Mouse (Mus musculus): ENCODE results near the gene Nxnl2. TPM values are rescaled to one million over a fixed set of nuclear protein-coding genes. Genes with fewer than 3 reads are reported as not detected.

Nxnl2 gene
- 0.50 and 0.67 TPM in 2 replicates for polyA plus RNA-seq (2015; fragmentation: Nextera tagmentation; extraction: Ambion mirVana)

DNA sequence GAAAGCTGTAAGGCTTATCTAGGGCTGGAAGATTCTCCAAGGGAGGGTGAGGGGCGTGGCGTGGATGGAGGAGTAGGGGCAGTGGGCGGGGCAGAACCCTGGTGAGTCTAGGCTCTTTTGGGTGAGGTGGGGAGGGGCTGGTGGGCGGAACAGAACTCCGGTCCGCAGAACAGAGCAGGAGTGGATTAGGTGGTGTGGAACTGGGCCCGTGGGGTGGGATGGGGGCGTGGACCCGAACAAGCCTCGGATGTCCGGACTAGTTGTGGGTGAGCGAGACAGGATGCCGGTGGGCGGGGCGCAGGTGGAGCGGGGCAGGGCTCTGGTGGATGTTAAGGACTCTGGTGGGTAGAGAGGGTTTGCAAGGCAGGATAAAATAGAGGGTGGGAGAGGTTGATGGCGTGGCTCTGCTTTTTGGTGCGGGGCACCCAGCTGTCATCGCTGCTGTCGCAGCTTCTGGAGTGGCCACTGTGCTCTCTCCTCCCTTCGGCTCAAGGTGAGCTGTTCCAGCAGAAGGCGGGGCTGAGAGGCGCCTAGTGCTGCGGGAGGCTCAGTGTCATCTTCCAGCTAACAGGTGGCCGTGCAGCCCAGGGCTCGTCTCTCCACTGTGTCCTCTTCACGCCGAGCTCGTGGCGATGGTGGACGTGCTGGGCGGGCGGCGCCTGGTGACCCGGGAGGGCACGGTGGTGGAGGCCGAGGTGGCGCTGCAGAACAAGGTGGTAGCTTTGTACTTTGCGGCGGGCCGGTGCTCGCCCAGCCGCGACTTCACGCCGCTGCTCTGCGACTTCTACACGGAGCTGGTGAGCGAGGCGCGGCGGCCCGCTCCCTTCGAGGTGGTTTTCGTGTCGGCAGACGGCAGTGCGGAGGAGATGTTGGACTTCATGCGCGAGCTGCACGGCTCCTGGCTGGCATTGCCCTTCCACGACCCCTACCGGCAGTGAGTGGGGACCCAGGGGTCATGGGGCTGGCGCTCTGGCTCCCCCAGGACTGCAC, at the start of gene Nxnl2:
Gene Nxnl2 (plus strand): TSS at position 332 of the 990 bp plus-strand sequence.
- peaks cover 43% of the 10 kb centered on the region for H3K27me3 ChIP-seq
- peak within 1 kb of the TSS; percentile 47 for H3K4me3 ChIP-seq (replicated peaks)
- peak within 1 kb of the TSS; percentile 50 for H3K9ac ChIP-seq (replicated peaks)
- H3K36me3 ChIP-seq = no peaks in the 10 kb centered on the region
- H3K4me2 ChIP-seq (replicated peaks) = peak within 1 kb of the TSS; percentile 95
- peak; percentile 81 for ATAC-seq
- no peaks in the 10 kb centered on the region for H3K9me3 ChIP-seq
- peaks cover 15% of the 10 kb centered on the region for H3K4me1 ChIP-seq (replicated peaks)
- H3K27ac ChIP-seq = no peak within 1 kb of the TSS
- under 1% methylated on average over 64 of the region's 64 CpGs for WGBS

- Histone ChIP-seq H3K36me3 (0 out of 2 replicates have a peak, but pooled peaks cover 5% of the 10 kb centered on the region), H3K27ac (no peak overlapping the region), H3K4me2 (replicated peaks) (no peak overlapping the region), H3K4me1 (replicated peaks) (peaks cover 64% of the 10 kb centered on the region), H3K27me3 (no peaks in the 10 kb centered on the region), H3K4me3 (replicated peaks) (no peak overlapping the region), H3K9me3 (no peaks in the 10 kb centered on the region), H3K9ac (replicated peaks) (no peak overlapping the region)
- 38% methylated on average over 1 of the region's 1 CpGs for WGBS
- ATAC-seq = no peak
Observed at GRCm38 (mm10) chr13:51121966-51122365, 48.9 kb upstream of the Nxnl2 start.

GRCm38 (mm10) chr13:51122771-51123170, 48.1 kb upstream of the Nxnl2 start:
- Histone ChIP-seq H3K27ac (no peak overlapping the region), H3K4me2 (replicated peaks) (no peak overlapping the region), H3K4me3 (replicated peaks) (no peak overlapping the region), H3K9me3 (no peaks in the 10 kb centered on the region), H3K9ac (replicated peaks) (no peak overlapping the region), H3K4me1 (replicated peaks) (peaks cover 56% of the 10 kb centered on the region), H3K36me3 (0 out of 2 replicates have a peak, but pooled peaks cover 6% of the 10 kb centered on the region), H3K27me3 (no peaks in the 10 kb centered on the region)
- no peak for ATAC-seq
- WGBS = 77% methylated on average over 8 of the region's 8 CpGs

GRCm38 (mm10) chr13:51125357-51125756, 45.5 kb upstream of the Nxnl2 start:
- WGBS = 87% methylated on average over 8 of the region's 8 CpGs
- ATAC-seq = no peak
- peaks cover 16% of the 10 kb centered on the region; the same call in 1 of the 2 replicates for H3K36me3 ChIP-seq

DNA sequence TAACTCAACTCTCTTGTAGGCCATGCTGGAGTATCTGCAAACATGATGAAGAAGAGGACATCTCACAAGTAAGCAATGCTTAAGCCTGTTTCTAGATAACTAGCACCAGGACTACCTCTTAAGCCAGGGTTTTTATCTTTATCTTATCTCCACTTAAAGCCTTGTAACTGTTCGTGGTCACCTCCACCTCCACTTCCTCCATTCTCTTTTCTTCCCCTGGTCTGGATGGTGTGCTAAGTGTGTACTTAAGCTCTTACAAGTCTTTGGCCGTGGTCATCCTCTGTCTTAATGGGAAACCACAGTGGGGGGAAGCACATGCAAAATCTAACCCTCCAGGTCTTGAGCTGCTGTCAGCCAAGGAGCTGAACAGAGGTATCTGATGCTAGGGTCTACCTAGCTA, 42.9 kb upstream of the Nxnl2 start:
- ATAC-seq = no peak
- Histone ChIP-seq H3K4me1 (replicated peaks) (peaks cover 7% of the 10 kb centered on the region), H3K36me3 (peaks cover 30% of the 10 kb centered on the region), H3K9ac (replicated peaks) (no peak overlapping the region), H3K9me3 (no peaks in the 10 kb centered on the region), H3K4me3 (replicated peaks) (no peak overlapping the region), H3K4me2 (replicated peaks) (no peak overlapping the region), H3K27me3 (no peaks in the 10 kb centered on the region), H3K27ac (no peak overlapping the region)
- 89% methylated on average over 2 of the region's 2 CpGs for WGBS

More at GRCm38 (mm10) chr13:51125357-51125756, 45.5 kb upstream of the Nxnl2 start:
- Histone ChIP-seq H3K9me3 (no peaks in the 10 kb centered on the region), H3K9ac (replicated peaks) (no peak overlapping the region), H3K27ac (no peak overlapping the region), H3K4me1 (replicated peaks) (peaks cover 30% of the 10 kb centered on the region), H3K4me2 (replicated peaks) (no peak overlapping the region), H3K27me3 (no peaks in the 10 kb centered on the region), H3K4me3 (replicated peaks) (no peak overlapping the region)

- H3K27me3 ChIP-seq = no peaks in the 10 kb centered on the region
- no peak overlapping the region for H3K27ac ChIP-seq
- peaks cover 35% of the 10 kb centered on the region for H3K36me3 ChIP-seq
- no peaks in the 10 kb centered on the region for H3K9me3 ChIP-seq
- no peak overlapping the region for H3K4me3 ChIP-seq (replicated peaks)
- WGBS = 95% methylated on average over 7 of the region's 7 CpGs
- ATAC-seq = no peak
- H3K4me1 ChIP-seq (replicated peaks) = peaks cover 3% of the 10 kb centered on the region; the same call in 1 of the 2 replicates
- no peak overlapping the region for H3K9ac ChIP-seq (replicated peaks)
- no peak overlapping the region for H3K4me2 ChIP-seq (replicated peaks)
Observed at GRCm38 (mm10) chr13:51128417-51128816, 42.4 kb upstream of the Nxnl2 start.

- no peak overlapping the region for H3K27ac ChIP-seq
- H3K27me3 ChIP-seq = no peaks in the 10 kb centered on the region
- 0 out of 2 replicates have a peak, but pooled peaks cover 3% of the 10 kb centered on the region for H3K4me1 ChIP-seq (replicated peaks)
- H3K9ac ChIP-seq (replicated peaks) = no peak overlapping the region
- peak; percentile 45; the same call in 1 of the 2 replicates for ATAC-seq
- H3K36me3 ChIP-seq = peaks cover 44% of the 10 kb centered on the region
- H3K9me3 ChIP-seq = no peaks in the 10 kb centered on the region
- H3K4me2 ChIP-seq (replicated peaks) = no peak overlapping the region
- 79% methylated on average over 10 of the region's 10 CpGs for WGBS
- no peak overlapping the region for H3K4me3 ChIP-seq (replicated peaks)
Observed at GRCm38 (mm10) chr13:51131179-51131578, 39.6 kb upstream of the Nxnl2 start.

- no peak overlapping the region for H3K4me3 ChIP-seq (replicated peaks)
- H3K4me2 ChIP-seq (replicated peaks) = no peak overlapping the region
- whole genome bisulfite sequencing = 93% methylated on average over 4 of the region's 4 CpGs
- H3K27me3 ChIP-seq = no peaks in the 10 kb centered on the region
- H3K27ac ChIP-seq = no peak overlapping the region
- peaks cover 55% of the 10 kb centered on the region for H3K36me3 ChIP-seq
- H3K9ac ChIP-seq (replicated peaks) = no peak overlapping the region
- H3K9me3 ChIP-seq = no peaks in the 10 kb centered on the region
- H3K4me1 ChIP-seq (replicated peaks) = peaks cover 9% of the 10 kb centered on the region
- no peak for ATAC-seq
Observed at GRCm38 (mm10) chr13:51136315-51136714, 34.5 kb upstream of the Nxnl2 start.

DNA sequence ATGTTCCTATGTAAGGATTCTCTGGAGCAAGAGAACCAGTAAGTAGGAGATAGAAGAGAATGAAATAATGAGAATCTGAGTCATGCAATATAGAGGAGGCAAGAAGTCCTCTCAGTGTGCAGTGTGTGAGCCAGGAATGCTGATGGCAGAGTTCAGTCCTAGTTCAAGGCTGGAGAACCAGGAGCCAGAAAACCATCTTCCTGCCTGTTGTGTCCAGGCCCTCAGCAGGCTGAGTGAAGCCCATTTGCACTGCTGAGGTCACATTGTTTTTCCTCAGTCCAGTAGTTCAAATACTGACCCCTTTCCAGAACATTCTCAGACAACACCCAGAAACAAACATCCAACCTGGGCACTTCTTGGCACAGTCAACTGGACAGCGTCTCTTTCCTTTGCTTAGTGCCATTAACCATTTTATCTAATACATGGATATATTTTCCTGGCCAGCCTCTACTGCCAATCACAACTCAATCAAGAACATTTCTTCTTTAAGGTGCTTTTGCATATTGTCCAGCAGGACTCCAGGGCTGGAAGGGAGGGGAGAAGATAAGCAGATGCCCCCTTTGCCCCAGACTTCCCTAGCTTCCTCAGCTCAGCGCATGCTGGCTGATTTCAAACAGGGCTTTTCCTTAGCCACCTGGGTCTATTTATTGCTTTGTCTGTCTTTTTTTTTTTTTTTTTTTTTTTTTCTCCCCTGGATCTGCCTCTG, 33.7 kb upstream of the Nxnl2 start:
- Histone ChIP-seq H3K27me3 (no peaks in the 10 kb centered on the region), H3K9ac (replicated peaks) (no peak overlapping the region), H3K4me1 (replicated peaks) (peaks cover 9% of the 10 kb centered on the region), H3K36me3 (peaks cover 55% of the 10 kb centered on the region), H3K4me2 (replicated peaks) (no peak overlapping the region), H3K27ac (peak overlapping the region; percentile 2; the same call in 1 of the 2 replicates), H3K9me3 (no peaks in the 10 kb centered on the region), H3K4me3 (replicated peaks) (no peak overlapping the region)
- ATAC-seq = no peak
- whole genome bisulfite sequencing = 80% methylated on average over 2 of the region's 2 CpGs

DNA sequence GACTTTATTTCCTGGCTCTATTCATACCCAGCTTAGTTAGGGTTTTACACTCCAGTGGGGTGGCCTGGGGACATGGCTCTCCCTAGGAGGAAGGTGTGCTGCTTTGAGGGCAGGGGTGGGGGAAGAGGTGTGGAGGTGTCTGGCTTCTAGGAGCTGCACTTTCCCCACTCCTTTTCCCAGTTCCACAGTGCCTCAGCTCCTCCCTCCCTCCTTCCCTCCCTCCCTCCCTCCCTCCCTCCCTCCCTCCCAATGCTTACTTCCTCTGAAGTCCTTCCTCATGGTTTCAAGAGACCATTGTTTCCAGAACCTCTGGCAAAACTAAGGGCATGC, 33.2 kb upstream of the Nxnl2 start:
- no peaks in the 10 kb centered on the region for H3K27me3 ChIP-seq
- peaks cover 9% of the 10 kb centered on the region for H3K4me1 ChIP-seq (replicated peaks)
- H3K9me3 ChIP-seq = no peaks in the 10 kb centered on the region
- peaks cover 51% of the 10 kb centered on the region for H3K36me3 ChIP-seq
- no peak overlapping the region for H3K4me3 ChIP-seq (replicated peaks)
- H3K27ac ChIP-seq = peak overlapping the region; percentile 2; the same call in 1 of the 2 replicates
- no peak overlapping the region for H3K4me2 ChIP-seq (replicated peaks)
- ATAC-seq = no peak
- H3K9ac ChIP-seq (replicated peaks) = no peak overlapping the region

- Histone ChIP-seq H3K36me3 (peaks cover 46% of the 10 kb centered on the region), H3K9me3 (no peaks in the 10 kb centered on the region), H3K4me1 (replicated peaks) (0 out of 2 replicates have a peak, but pooled peaks cover 2% of the 10 kb centered on the region), H3K27ac (no peak overlapping the region), H3K27me3 (no peaks in the 10 kb centered on the region), H3K4me3 (replicated peaks) (no peak overlapping the region), H3K9ac (replicated peaks) (no peak overlapping the region), H3K4me2 (replicated peaks) (no peak overlapping the region)
- WGBS = 84% methylated on average over 1 of the region's 1 CpGs
- ATAC-seq = no peak
Observed at GRCm38 (mm10) chr13:51147106-51147505, 23.7 kb upstream of the Nxnl2 start.
